Mouse (Mus musculus) kidney, embryonic 15.5 days (tissue): ENCODE measurements around the gene Agbl4. TPM values are rescaled to one million over a fixed set of nuclear protein-coding genes. Genes with fewer than 3 reads are reported as not detected.

Experiments
- ATAC-seq: fragments of 200-750 bp; cut with Nextera tagmentation; replicated peaks from 2 replicates; pipeline ENCODE4 v1.8.0; 2017; ENCODE audit warnings: moderate TSS enrichment; ENCODE audit not compliant: low FRiP score
- H3K27ac ChIP-seq: fragments of 300-500 bp; sonication (generic); 2 replicates; pipeline ENCODE4 v1.5.1; 2015; ENCODE audit warnings: mild to moderate bottlenecking, inconsistent platforms
- H3K27me3 ChIP-seq: fragments of 300-500 bp; sonication (generic); 2 replicates; pipeline ENCODE4 v1.6.1; 2015; ENCODE audit warnings: inconsistent platforms
- H3K36me3 ChIP-seq: fragments of 300-500 bp; sonication (generic); 2 replicates; pipeline ENCODE4 v1.6.1; 2015; ENCODE audit warnings: inconsistent platforms
- H3K4me1 ChIP-seq: fragments of 300-500 bp; sonication (generic); 2 replicates; pipeline ENCODE4 v1.6.1; 2015; ENCODE audit warnings: inconsistent platforms
- H3K4me2 ChIP-seq: fragments of 300-500 bp; sonication (generic); 2 replicates; pipeline ENCODE4 v1.6.1; 2015; ENCODE audit warnings: moderate library complexity, mild to moderate bottlenecking, inconsistent platforms
- H3K4me3 ChIP-seq: fragments of 300-500 bp; sonication (generic); replicated peaks from 2 replicates; pipeline ENCODE4 v1.5.1; 2015; ENCODE audit warnings: mild to moderate bottlenecking, inconsistent platforms
- H3K9ac ChIP-seq: fragments of 300-500 bp; sonication (generic); 2 replicates; pipeline ENCODE4 v1.6.1; 2015; ENCODE audit warnings: mild to moderate bottlenecking, inconsistent platforms
- H3K9me3 ChIP-seq: fragments of 300-500 bp; sonication (generic); replicated peaks from 2 replicates; pipeline ENCODE4 v1.6.1; 2016; ENCODE audit warnings: inconsistent platforms
- WGBS: fragments of 180-500 bp; shearing (Covaris S2); methylation state at CpG from one replicate; pipeline ENCODE4 v1.1.7; 2015; ENCODE audit warnings: mixed read lengths; 5-methylcytosine and 5-hydroxymethylcytosine counted together
- polyA plus RNA-seq: library from polyadenylated mRNA; unstranded; fragments of >200 nt; fragmentation: Nextera tagmentation; extraction: Ambion mirVana; gene quantifications from 2 replicates; pipeline ENCODE4 v1.2.1, GENCODE M21; 2015

Agbl4 gene
- polyA plus RNA-seq, 1 experiment from 2014 or later, result 0.43 TPM

DNA sequence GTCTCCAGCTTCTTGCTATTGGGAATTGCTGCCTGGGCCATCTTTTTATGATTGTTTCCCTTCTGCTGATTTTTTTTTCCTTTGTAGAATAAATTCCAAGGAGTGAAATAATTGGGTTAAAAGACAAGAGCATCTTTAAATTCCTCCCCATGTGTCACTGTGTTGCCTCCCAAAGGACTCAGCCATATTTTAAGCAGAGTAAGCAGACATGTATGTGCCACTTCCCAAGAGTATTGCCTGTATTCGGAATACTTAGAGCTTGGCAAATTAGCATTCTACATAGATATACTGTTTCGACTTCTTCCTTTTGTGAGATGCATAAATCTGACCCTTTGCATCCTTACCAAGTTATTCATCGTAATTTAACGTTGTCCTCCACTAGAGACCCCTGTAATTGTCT is 1070.3 kb downstream of the Agbl4 start:
- Histone ChIP-seq H3K27me3 (no peaks in the 10 kb centered on the region), H3K36me3 (no peaks in the 10 kb centered on the region), H3K4me2 (no peak overlapping the region), H3K9me3 (no peaks in the 10 kb centered on the region), H3K9ac (no peak overlapping the region), H3K27ac (no peak overlapping the region), H3K4me1 (no peaks in the 10 kb centered on the region), H3K4me3 (no peak overlapping the region)
- no peak for ATAC-seq
- 77% methylated on average over 4 of the region's 4 CpGs for WGBS

DNA sequence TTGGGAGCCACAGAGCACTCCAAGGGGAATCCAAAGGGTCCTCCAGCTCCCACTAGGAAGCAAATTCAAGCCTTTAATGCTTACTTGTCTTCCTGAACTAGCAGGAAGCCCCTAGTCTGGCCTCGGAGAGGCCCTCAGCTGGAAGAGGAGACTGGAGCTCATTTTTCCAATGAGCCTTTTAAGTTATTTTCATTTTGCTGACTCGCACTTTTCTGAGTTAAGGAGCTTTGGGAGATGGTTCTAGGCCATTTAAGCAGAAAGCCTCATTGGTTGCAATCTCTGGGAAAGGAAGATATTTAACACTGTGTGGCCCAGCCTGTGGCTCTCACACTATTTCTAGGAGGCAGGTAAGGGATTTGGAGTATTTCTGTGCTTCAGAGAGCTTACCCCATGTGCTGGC is 1072.4 kb downstream of the Agbl4 start:
- Histone ChIP-seq H3K9me3 (no peaks in the 10 kb centered on the region), H3K27me3 (no peaks in the 10 kb centered on the region), H3K27ac (no peak overlapping the region), H3K4me2 (no peak overlapping the region), H3K36me3 (no peaks in the 10 kb centered on the region), H3K4me1 (no peaks in the 10 kb centered on the region), H3K9ac (no peak overlapping the region), H3K4me3 (no peak overlapping the region)
- 72% methylated on average over 2 of the region's 2 CpGs for WGBS
- ATAC-seq, result no peak

DNA sequence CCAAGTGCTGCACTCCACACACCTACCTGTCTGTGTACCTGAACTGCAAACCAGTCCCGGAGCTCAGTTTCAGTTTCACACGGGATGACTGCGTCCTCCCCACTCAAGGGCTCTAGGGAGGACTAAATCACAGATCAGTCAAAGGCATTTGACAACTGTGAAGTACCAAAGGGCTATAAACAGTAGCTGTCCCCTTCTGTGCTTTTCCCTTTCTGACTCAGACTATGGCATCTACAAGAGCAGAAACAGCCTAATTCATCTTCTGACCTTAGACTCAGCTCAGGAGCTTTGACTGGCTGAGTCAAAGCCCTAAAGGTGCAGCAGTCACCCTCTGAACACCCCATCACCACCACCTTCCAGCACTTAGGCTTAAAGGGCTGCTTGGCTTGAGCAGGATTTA is 1074.3 kb downstream of the Agbl4 start:
- H3K9ac ChIP-seq, result no peak overlapping the region
- H3K36me3 ChIP-seq, result no peaks in the 10 kb centered on the region
- no peaks in the 10 kb centered on the region for H3K9me3 ChIP-seq
- H3K27me3 ChIP-seq, result no peaks in the 10 kb centered on the region
- H3K4me2 ChIP-seq, result no peak overlapping the region
- no peak overlapping the region for H3K4me3 ChIP-seq
- no peak overlapping the region for H3K27ac ChIP-seq
- H3K4me1 ChIP-seq, result no peaks in the 10 kb centered on the region
- 42% methylated on average over 3 of the region's 3 CpGs for WGBS
- ATAC-seq, result no peak

DNA sequence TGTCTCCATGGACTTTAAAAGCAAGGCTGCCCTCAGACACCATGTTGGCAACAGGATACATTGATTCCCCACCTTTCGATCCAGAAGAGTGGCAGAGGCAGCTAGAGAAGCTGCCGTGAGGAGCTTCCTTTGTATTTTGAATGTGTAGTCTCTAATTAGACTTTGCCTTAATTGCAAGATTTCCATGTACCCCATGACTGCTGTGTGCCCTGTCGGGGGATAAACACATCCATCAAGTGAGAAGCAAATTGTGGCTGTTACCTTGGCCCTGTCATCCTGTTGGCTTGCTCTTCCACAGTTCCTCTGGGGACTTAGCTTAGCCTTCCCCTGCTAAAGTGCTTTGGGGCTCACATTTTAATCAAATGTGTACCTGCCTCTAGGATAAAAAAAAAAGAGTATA is 1075.0 kb downstream of the Agbl4 start:
- Histone ChIP-seq H3K4me1 (no peaks in the 10 kb centered on the region), H3K4me3 (no peak overlapping the region), H3K36me3 (no peaks in the 10 kb centered on the region), H3K4me2 (no peak overlapping the region), H3K27ac (no peak overlapping the region), H3K9ac (no peak overlapping the region), H3K9me3 (no peaks in the 10 kb centered on the region), H3K27me3 (no peaks in the 10 kb centered on the region)
- no peak for ATAC-seq
- WGBS, result 85% methylated on average over 3 of the region's 3 CpGs

DNA sequence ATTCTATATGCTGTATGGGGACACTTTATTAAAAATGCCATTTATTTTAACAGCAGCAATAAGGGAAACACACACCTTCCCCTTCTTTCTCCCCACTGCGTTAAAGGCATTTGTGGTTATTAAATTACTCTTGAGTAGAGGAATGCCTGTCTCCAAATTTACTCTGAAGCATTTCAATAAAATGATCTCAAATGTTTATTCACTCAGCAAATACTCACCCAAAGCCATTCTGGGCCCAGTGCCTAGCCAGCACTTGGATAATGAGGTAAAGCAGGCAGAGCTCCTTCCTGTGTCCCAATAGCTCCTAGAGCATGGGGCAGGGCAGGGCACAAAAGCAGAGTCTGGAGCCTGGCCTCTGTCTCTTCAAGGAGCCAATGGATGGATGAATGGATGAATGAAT is 1075.6 kb downstream of the Agbl4 start:
- Histone ChIP-seq H3K27ac (no peak overlapping the region), H3K4me1 (no peaks in the 10 kb centered on the region), H3K36me3 (no peaks in the 10 kb centered on the region), H3K4me3 (no peak overlapping the region), H3K4me2 (no peak overlapping the region), H3K9me3 (no peaks in the 10 kb centered on the region), H3K9ac (no peak overlapping the region), H3K27me3 (no peaks in the 10 kb centered on the region)
- WGBS, result 94% methylated on average over 1 of the region's 1 CpGs
- no peak for ATAC-seq

DNA sequence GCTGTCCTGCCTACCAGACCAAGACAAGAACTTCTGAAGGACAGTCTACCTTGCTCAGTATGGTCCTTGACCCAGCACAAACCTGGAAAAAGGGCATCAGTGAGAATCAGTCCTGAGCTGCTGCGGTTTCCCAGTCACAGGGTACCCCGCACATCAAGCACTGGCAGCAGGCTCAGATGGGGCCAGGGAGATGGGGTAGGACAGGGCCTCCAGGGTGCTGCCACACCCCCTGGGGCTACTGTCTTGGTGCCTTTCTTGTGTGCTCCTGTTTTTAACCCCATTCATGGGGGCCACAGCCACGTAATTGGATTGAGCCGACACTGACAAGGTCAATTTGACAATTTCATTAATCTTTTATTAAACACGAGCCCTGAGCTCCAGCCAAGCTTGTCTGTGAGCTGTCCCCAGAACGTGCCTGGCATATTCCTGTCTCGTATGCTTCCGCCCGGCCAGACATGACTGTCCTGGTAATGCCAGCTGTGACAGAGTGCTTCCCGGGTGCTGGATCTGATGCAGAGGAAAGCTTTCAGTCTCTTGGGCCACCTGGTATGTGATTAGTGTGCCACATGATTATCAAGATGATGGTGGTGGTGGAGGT is 1078.0 kb downstream of the Agbl4 start:
- H3K9me3 ChIP-seq, result no peaks in the 10 kb centered on the region
- 65% methylated on average over 10 of the region's 10 CpGs for WGBS
- no peak overlapping the region for H3K9ac ChIP-seq
- ATAC-seq, result peak; percentile 57; the same call in 1 of the 2 replicates
- no peaks in the 10 kb centered on the region for H3K36me3 ChIP-seq
- no peaks in the 10 kb centered on the region for H3K27me3 ChIP-seq
- H3K4me1 ChIP-seq, result no peaks in the 10 kb centered on the region
- no peak overlapping the region for H3K4me3 ChIP-seq
- H3K4me2 ChIP-seq, result no peak overlapping the region
- H3K27ac ChIP-seq, result no peak overlapping the region

DNA sequence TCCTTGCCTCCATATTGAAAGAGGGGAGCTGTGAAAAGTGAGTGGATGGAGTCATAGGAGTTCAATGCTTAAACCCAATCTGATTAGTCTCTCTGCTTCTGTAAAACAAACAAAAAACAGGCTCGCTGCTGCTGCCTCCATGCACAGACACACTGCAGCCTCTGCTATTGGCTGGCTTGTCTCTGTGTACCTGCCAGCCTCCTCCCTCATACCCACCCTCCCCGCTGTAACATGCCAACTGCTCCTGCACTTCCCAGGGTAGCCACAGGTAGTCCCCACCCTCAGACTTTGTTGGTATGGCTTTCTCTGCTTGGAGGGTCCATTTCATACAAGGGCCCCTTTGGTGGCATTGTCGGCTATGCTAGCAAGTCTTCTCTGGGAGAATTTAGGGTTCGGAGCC is 1080.0 kb downstream of the Agbl4 start:
- Histone ChIP-seq H3K4me2 (no peak overlapping the region), H3K9ac (no peak overlapping the region), H3K4me3 (no peak overlapping the region), H3K27me3 (no peaks in the 10 kb centered on the region), H3K9me3 (no peaks in the 10 kb centered on the region), H3K4me1 (no peaks in the 10 kb centered on the region), H3K27ac (no peak overlapping the region), H3K36me3 (no peaks in the 10 kb centered on the region)
- no peak for ATAC-seq
- WGBS, result 55% methylated on average over 4 of the region's 4 CpGs

DNA sequence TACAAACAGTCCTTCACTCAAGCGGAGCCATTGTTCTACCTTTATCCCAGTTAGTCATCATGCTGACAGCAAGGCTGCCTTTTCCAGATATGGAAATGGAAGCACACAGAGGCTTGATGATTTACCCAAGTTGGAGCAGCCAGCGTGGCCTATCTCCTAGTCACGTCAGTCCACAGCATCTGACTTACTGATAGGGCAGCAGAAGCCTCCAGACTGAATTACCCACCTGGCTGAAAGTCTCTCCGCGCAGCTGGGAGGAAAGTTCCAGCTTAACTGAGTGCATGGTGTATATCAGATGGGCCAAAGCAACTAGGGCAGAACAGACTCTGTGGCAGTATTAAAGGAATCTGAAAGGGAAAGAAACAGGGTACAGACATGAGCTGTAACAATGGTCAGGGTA is 1086.0 kb downstream of the Agbl4 start:
- ATAC-seq, result no peak
- no peak overlapping the region for H3K4me3 ChIP-seq
- no peak overlapping the region for H3K27ac ChIP-seq
- no peaks in the 10 kb centered on the region for H3K36me3 ChIP-seq
- no peaks in the 10 kb centered on the region for H3K9me3 ChIP-seq
- no peak overlapping the region for H3K9ac ChIP-seq
- H3K27me3 ChIP-seq, result no peaks in the 10 kb centered on the region
- 80% methylated on average over 5 of the region's 5 CpGs for WGBS
- 0 out of 2 replicates have a peak, but pooled peaks cover 4% of the 10 kb centered on the region for H3K4me1 ChIP-seq
- no peak overlapping the region for H3K4me2 ChIP-seq

DNA sequence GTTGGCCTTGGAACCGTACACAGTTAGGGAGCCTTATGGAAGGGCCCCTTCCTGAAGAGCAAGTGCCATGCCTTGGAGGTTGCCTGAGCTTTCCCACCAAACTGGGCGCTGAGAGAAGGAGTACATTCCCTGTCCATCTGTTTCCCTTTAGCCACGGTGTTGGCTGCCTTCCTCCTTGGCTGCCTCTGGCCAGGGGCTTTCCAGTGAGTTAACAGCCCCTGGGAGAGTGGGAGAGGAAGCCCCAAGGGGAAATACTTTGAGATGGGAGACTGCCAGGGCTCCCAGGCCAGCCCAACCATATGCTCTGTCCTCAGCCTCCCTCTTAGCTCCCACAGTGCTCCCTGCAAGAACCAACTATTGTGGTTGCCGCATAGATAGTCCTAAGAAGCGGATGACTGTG is 1087.7 kb downstream of the Agbl4 start:
- Histone ChIP-seq H3K36me3 (no peaks in the 10 kb centered on the region), H3K4me2 (no peak overlapping the region), H3K4me3 (no peak overlapping the region), H3K27ac (no peak overlapping the region), H3K9me3 (no peaks in the 10 kb centered on the region), H3K4me1 (0 out of 2 replicates have a peak, but pooled peaks cover 4% of the 10 kb centered on the region), H3K27me3 (no peaks in the 10 kb centered on the region), H3K9ac (no peak overlapping the region)
- 56% methylated on average over 5 of the region's 5 CpGs for WGBS
- no peak for ATAC-seq

DNA sequence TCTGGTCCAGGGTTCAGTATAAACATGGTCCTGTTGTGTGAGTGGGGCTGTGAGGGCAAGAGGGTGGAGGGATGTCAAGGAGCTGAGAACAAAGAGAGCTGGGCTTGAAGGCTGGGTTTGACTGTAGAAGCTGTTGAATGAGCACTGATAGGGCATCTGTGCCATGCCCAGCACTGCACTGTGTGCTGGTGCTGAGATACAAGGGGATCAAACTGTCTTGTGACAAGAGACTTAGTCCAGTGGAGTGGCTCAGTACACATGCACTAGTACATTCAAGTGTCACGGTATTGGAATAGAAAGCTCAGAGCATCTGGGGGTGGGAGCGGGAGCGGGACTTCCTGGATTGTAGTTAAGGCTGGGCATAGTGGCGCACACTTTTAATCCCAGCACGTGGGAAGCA is 1088.7 kb downstream of the Agbl4 start:
- no peak for ATAC-seq

DNA sequence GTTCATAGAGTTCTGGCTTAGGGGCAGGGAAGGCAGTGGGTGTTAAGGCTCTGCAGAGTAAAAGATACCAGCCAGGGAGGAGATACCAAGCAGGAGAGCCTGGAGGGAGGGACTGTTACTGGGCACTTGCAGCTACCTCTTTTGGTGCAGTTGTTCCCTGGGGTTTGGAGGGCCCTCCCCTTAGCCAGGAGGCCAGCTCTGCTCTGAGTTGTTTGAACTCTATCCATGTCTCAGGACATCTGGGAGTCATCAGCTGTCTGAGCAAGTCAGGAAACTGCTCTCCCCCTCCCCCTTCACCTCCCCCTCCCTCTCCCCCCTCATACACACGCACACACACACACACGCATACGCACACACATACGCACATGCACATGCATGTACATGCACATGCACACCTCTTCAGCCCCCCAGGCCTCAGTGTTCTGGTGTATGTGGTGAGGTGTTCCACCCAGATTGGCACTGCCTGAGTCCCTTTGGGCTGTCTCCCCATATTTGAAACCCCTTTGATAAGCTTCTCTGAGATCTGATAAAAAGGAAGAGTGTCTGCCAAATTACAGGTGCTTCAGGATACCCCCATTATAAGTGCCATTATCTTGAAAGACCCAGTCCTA is 1089.9 kb downstream of the Agbl4 start:
- H3K27ac ChIP-seq, result no peak overlapping the region
- no peaks in the 10 kb centered on the region for H3K27me3 ChIP-seq
- H3K9me3 ChIP-seq, result no peaks in the 10 kb centered on the region
- 0 out of 2 replicates have a peak, but pooled peaks cover 4% of the 10 kb centered on the region for H3K4me1 ChIP-seq
- H3K4me3 ChIP-seq, result no peak overlapping the region
- WGBS, result 75% methylated on average over 4 of the region's 4 CpGs
- 0 out of 2 replicates have a peak, but pooled peaks have one; percentile 36 for ATAC-seq
- H3K4me2 ChIP-seq, result no peak overlapping the region
- no peaks in the 10 kb centered on the region for H3K36me3 ChIP-seq
- no peak overlapping the region for H3K9ac ChIP-seq

More for the DNA sequence above, 1088.7 kb downstream of the Agbl4 start:
- Histone ChIP-seq H3K9me3 (no peaks in the 10 kb centered on the region), H3K27ac (no peak overlapping the region), H3K4me2 (no peak overlapping the region), H3K27me3 (no peaks in the 10 kb centered on the region), H3K4me1 (0 out of 2 replicates have a peak, but pooled peaks cover 4% of the 10 kb centered on the region), H3K36me3 (no peaks in the 10 kb centered on the region), H3K9ac (no peak overlapping the region), H3K4me3 (no peak overlapping the region)
- 81% methylated on average over 5 of the region's 5 CpGs for WGBS

DNA sequence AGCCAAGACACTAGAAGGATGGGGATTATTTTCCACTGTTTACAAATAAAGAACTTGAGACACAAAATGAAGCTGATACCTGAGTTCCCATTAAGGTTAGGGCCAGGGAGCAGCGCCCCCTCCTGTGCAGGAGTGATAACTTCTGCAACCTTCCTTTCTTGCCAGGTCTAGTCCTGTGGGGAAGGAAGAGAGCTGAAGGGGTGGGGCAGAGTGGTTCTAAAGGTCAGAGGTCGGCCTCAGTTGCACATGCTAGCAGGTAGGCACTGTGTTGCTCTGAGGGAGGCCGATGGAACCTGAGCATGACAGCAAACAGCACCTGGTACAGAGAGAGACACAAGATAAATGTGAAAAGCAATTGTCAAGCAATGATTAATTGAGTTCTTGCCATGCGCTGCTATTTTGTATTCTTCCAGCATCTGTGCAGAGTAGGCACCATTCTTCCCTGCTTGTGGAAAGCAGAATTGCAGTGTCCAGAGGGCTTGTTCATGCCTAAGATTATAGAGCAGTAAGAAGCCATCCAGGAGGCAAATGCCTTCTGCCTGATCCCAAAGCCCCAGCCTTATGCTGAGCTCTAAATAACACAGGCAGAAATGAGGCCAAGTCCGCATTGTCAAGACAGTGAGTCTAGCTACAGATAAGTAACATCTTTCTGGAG is 1096.4 kb downstream of the Agbl4 start:
- H3K9me3 ChIP-seq, result no peaks in the 10 kb centered on the region
- no peaks in the 10 kb centered on the region for H3K27me3 ChIP-seq
- H3K4me3 ChIP-seq, result no peak overlapping the region
- no peaks in the 10 kb centered on the region for H3K4me1 ChIP-seq
- no peak; the same call in 1 of the 2 replicates for ATAC-seq
- H3K4me2 ChIP-seq, result no peak overlapping the region
- WGBS, result 59% methylated on average over 5 of the region's 5 CpGs
- H3K9ac ChIP-seq, result no peak overlapping the region
- H3K36me3 ChIP-seq, result no peaks in the 10 kb centered on the region
- H3K27ac ChIP-seq, result no peak overlapping the region
